Mouse (Mus musculus): ENCODE data around the gene Lrrc57.
A peak's percentile ranks its signal among the peaks of the same experiment; 100 is the strongest.
"Not testable (repeated sequence)": the region's sequence is repeated elsewhere in the genome, so short reads cannot be mapped to it uniquely, and the experiment has no call there.

Gene Lrrc57

GRCm38 (mm10) chr2:120599506-120599905 is 9.8 kb downstream of the Lrrc57 start:
- no peak for DNase-seq

- no peak for DNase-seq
Measured at GRCm38 (mm10) chr2:120597734-120598133, 11.6 kb downstream of the Lrrc57 start.

GRCm38 (mm10) chr2:120592227-120592626 is 17.1 kb downstream of the Lrrc57 start:
- no peak for DNase-seq

- no peak for DNase-seq
Measured at GRCm38 (mm10) chr2:120589759-120590158, 19.6 kb downstream of the Lrrc57 start.

- no peak for DNase-seq
Measured at GRCm38 (mm10) chr2:120578286-120578685, 31.0 kb downstream of the Lrrc57 start.

GRCm38 (mm10) chr2:120577799-120578198 is 31.5 kb downstream of the Lrrc57 start:
- no peak for DNase-seq

GRCm38 (mm10) chr2:120575978-120576377 is 33.3 kb downstream of the Lrrc57 start:
- no peak for DNase-seq

- DNase-seq: no peak
Measured at GRCm38 (mm10) chr2:120575121-120575520, 34.2 kb downstream of the Lrrc57 start.

GRCm38 (mm10) chr2:120572161-120572560 is 37.2 kb downstream of the Lrrc57 start:
- not testable (repeated sequence) for DNase-seq

GRCm38 (mm10) chr2:120571081-120571480 is 38.2 kb downstream of the Lrrc57 start:
- DNase-seq: no peak

GRCm38 (mm10) chr2:120567798-120568320 is 41.5 kb downstream of the Lrrc57 start:
- DNase-seq: no peak

GRCm38 (mm10) chr2:120566886-120567797 is 42.2 kb downstream of the Lrrc57 start, which contains the start of gene Snap23:
Gene Snap23, plus strand, starts transcription at chr2:120567671.
- peak; percentile 96 for DNase-seq

- DNase-seq: no peak
Measured at GRCm38 (mm10) chr2:120565363-120565762, 44.0 kb downstream of the Lrrc57 start.

- DNase-seq: peak; percentile 28
Measured at GRCm38 (mm10) chr2:120564548-120565188, 44.7 kb downstream of the Lrrc57 start.

- DNase-seq: peak; percentile 90
Measured at GRCm38 (mm10) chr2:120563235-120563990, 45.9 kb downstream of the Lrrc57 start, which contains the start of gene Zfp106. Gene Zfp106, minus strand, starts transcription at chr2:120563843.

GRCm38 (mm10) chr2:120562859-120563234 is 46.5 kb downstream of the Lrrc57 start:
- no peak for DNase-seq

GRCm38 (mm10) chr2:120561524-120561923 is 47.8 kb downstream of the Lrrc57 start:
- no peak for DNase-seq

GRCm38 (mm10) chr2:120558813-120559212 is 50.5 kb downstream of the Lrrc57 start:
- DNase-seq: no peak

GRCm38 (mm10) chr2:120556868-120557267 is 52.5 kb downstream of the Lrrc57 start:
- DNase-seq: no peak

Data from liver (tissue).